Mouse (Mus musculus) hematopoietic stem cell, adult 5-6 weeks (primary cell): ENCODE results near the gene Pex10. TPM values are rescaled to one million over a fixed set of nuclear protein-coding genes. Genes with fewer than 3 reads are reported as not detected.
"Not testable (repeated sequence)": the region's sequence is repeated elsewhere in the genome, so short reads cannot be mapped to it uniquely, and the experiment has no call there.

Experiments used
- ATAC-seq, 2 experiments: fragments of 125-278 bp in 1 of 2; replicated peaks in 1 of 2; 2 replicates each; pipeline ENCODE4 v1.8.0; 2016 to 2017; ENCODE audit warnings: inconsistent platforms in 2 of 2, mild to moderate bottlenecking in 2 of 2, moderate number of reproducible peaks in 2 of 2, low read depth in 1 of 2, moderate TSS enrichment in 1 of 2; ENCODE audit not compliant: low FRiP score in 2 of 2, poor library complexity in 2 of 2, severe bottlenecking in 2 of 2, insufficient read depth in 1 of 2, low TSS enrichment in 1 of 2
- total RNA-seq: library from RNA; stranded (forward); fragments of 172-1452, 232-1000 nt; gene quantifications from 2 replicates; pipeline ENCODE4 v1.2.3, GENCODE M21; 2017

Gene Pex10
- total RNA-seq, 1 experiment from 2014 or later: 12.9 TPM

GRCm38 (mm10) chr4:155050116-155050515, 16.7 kb upstream of the Pex10 start:
- ATAC-seq: no peak

DNA sequence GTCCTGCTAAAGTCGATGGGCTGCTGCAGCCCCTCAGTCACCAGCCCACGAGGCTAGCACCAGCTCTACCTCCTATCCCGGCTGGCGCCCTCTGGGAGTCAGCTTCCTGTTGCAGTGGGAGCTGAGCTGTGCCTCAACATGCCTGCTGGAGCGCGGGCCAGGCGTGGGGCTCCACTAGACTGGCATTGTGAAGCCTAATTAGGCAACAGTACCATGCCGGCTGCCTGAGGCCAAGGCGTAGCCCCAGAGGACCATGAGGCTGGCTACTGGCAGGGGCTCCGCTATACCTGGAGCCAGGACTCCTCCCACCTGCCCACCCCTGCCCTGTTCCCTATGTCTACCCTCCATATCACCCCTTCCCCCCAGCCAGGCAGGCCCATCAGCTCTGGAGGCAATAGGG, 10.1 kb upstream of the Pex10 start, which contains the start of gene Plch2:
Gene Plch2 (minus strand): TSS at position 61 of the 400 bp plus-strand sequence.
- no peak for ATAC-seq

DNA sequence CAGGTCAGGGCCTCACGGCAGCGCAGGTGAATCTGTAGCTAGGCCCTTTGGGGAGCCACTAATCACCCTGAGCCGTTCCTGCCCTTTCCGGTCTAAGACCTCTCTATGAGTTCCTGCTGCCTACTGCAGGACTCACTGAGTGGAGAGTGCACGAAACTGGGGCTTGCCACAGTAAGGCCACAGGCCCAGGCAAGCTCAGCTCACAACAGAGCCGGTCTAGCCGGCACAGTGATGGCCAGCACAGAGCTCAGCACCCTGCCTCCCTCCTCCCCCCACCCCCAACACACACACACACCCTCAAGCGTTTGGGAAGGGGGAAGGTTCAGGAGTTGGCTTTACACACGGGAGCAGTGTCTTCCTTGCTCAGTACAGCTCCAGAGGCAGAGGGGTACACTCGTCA, 8.5 kb upstream of the Pex10 start:
- ATAC-seq: no peak

- no peak for ATAC-seq
Measured at GRCm38 (mm10) chr4:155063895-155064294, 2.9 kb upstream of the Pex10 start.

GRCm38 (mm10) chr4:155064474-155064873, 2.3 kb upstream of the Pex10 start:
- ATAC-seq: no peak

- ATAC-seq: peak; percentile 50 to 54; a peak in 3 of 4 replicates
Measured at GRCm38 (mm10) chr4:155065970-155066833, 614 bp upstream of the Pex10 start.

- ATAC-seq: no peak
Measured at GRCm38 (mm10) chr4:155068357-155068972, 1.6 kb downstream of the Pex10 start.

DNA sequence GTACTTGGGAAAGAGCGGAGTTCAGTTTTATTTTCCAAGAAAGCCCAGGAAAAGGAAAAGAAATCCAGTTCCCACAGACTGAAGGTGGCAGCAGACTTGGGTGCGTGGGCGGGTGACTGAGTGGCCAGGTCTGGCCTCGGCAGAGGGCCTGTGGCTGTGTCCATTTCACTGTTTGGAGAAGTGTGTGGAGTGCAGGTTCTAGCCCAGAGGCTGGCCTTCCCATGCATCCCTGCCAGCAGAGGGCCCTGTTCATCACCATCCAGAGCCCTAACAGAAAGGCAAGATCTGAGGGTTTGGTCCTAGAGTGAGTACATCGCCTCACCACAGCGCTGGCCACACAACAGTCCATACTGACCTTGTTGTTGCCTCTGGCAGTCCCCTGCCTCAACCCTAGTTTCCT, 2.4 kb downstream of the Pex10 start:
- no peak for ATAC-seq

DNA sequence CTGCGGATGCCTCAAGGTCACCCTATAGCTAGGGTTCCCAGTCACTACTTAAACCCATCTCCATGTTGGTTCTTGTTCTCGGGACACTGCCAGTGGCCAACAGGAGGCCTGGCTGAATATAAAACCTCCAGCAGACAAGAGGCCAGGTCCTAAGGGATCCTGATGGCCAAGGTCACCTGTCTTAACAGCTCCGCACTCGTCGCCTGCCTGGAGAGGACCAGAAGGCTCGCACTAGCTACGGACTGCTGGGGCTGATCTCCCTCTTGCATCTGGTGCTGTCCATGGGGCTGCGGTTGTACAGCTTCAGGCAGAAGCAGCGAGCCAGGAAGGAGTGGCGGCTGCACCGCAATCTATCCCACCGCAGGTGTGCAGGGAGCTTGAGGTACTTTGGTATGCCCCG, 3.4 kb downstream of the Pex10 start:
- ATAC-seq: no peak

DNA sequence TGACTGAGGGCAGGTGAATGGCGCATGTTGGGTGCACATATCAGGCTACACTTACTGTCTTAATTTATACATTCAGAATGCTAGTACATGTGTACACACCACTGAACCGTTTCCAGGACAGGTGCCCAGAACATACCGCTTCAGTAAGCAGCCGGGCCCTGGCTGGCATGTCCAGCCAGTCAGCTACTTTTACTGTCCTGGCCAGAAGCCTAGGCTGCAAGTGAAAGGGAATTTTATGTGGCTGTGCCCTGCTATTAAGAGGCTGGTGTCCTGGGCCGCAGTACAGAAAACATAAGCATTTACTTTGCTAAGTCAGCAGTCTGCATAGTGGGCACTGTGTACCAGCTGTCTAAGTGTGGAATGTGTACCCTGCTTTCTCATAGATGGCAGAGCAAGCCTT, 4.1 kb downstream of the Pex10 start:
- ATAC-seq: no peak

DNA sequence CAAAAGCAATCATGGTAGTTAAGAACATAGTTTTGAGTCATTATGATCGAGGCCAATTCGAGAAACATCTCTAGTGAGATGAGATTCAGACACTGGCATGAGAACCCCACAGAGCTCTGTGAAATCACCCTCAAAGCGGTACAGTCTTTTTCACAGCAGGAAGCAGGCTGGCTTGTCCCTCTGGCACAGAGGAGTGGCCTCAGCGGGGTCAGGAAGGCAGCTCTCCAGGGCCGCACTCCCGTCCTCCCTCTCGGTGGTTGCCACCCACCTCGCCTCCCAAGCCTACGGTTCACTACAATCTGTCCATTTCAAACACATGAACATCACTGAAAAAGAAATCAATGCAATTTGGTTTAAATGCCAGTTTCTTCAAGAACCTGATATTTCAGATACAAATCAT, 7.6 kb downstream of the Pex10 start:
- ATAC-seq: no peak

DNA sequence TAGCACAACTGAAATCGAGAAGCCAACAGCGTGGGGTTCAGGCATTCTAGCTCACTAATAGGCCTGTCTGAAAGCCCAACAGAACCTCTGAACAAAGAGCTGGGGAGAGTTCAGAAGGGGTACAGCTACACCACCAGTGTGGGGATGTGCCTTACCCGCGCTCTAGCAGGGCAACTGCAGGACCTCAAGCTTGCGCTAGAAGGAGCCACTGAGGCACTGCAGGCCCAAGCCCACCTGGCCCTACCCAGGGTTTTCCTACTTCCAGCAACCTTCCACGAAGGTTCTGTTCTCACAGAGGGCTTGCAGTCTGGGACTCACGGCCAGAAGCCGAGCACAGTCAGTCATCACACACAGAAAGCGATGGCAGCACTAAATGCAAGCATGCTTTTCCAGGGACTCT, 8.3 kb downstream of the Pex10 start:
- ATAC-seq: no peak

DNA sequence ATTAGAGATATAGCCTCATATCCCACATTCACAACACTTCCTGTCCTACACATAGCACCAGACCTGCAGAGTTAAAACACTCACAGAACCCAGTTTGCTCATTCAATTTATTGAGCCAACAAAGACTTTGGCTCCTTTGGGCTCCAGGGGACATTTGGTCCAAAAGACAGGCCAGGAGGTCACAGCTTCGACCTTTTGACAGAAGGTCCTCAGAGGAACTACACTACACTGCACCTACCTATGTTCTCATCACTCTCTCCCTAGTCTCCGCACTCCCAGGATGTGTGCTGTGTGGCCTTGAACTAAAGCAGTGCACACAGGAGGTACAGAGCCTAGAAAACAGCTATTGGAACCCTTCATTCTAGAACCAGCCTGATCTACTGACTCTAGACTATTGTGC, 9.0 kb downstream of the Pex10 start:
- ATAC-seq: no peak

DNA sequence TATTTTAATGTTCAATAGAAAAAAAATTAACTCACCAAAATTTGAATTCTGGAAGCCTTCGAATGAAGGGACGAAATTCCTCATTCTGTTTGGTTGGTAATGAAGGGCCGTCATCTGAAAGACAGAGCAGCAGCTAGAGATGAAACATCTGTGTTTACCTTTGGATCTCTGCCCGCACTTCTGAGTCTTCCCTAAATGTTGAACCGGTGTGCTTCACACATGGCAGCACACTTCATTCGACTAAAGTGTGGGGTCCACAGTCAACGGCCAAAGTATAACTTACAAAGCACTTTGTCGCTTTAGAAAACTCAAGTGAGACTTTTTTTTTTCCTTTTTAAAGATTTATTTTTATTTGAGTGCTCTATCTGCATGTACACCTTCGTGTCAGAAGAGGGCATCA, 9.9 kb downstream of the Pex10 start:
- no peak for ATAC-seq

DNA sequence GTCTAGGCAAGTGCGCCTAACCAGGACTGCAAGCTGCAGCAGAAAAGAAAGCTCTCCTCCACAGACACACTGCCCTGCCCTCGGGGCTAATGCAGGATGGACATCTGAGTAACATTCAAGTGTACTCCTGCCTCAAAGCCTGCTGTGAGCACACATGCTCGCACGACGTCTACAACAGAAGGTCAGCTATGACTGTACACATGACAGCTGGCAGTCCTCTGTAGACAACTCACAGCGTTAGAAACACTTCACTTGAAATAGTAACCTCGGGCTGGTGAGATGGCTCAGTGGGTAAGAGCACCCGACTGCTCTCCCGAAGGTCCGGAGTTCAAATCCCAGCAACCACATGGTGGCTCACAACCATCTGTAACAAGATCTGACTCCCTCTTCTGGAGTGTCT, 12.0 kb downstream of the Pex10 start:
- not testable (repeated sequence) for ATAC-seq

- ATAC-seq: no peak
Measured at GRCm38 (mm10) chr4:155079666-155080065, 12.8 kb downstream of the Pex10 start.

- no peak for ATAC-seq
Measured at GRCm38 (mm10) chr4:155083553-155083952, 16.7 kb downstream of the Pex10 start.

- no peak for ATAC-seq
Measured at GRCm38 (mm10) chr4:155084351-155084750, 17.5 kb downstream of the Pex10 start.
